Mouse (Mus musculus): ENCODE measurements at regions not wholly inside any gene's neighbourhood (a gene's known extent, or its start where the extent isn't known, plus 50 kb on each side); places are given as distances from the start of the nearest gene placed in this dataset.
"Not testable (repeated sequence)": the region's sequence is repeated elsewhere in the genome, so short reads cannot be mapped to it uniquely, and the experiment has no call there.

DNA sequence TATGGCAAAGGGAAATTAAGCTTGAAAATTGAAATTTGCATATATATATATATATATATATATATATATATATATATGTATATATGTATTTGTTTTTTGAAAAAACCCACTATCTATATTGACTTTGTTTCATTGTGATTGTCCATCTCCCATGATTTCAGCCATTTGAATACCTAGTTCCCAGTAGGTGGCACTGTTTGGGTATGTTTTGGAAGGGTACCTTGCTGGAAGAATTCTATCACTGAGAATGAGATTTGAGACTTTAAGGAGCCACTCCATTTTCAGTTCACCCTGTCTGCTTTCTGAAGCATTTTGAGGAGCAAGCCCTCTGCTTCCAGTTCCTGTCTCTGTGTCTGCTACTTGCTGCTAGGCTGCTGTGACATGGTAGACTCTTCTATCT is 72.8 kb upstream of the Ugt8a start:
- DNase-seq, result no peak

DNA sequence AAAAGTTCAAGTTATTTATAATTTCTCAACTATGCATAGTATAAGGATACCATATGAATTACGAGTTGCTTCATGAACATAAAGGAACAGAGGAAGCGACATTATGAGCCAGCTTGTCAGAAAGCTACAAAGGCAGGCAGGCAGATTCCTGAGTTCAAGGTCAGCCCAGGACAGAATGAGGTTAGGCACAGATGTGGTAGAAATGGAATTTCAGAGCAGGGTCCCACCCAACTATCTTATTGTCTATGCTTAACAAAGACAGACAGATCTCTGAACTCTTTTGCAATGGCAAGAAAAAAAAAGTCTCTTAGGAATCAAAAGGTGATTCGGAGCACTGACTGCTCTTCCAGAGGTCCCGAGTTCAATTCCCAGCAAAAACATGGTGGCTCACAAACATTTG is 77.7 kb upstream of the Ugt8a start:
- no peak for DNase-seq

GRCm38 (mm10) chr3:126044327-126044726 is 105.9 kb upstream of the Ugt8a start:
- DNase-seq, result peak in 1 of 2 experiments; percentile 25

- no peak for DNase-seq
These were observed 106.4 kb upstream of the Ugt8a start for GRCm38 (mm10) chr3:126044861-126045260.

DNA sequence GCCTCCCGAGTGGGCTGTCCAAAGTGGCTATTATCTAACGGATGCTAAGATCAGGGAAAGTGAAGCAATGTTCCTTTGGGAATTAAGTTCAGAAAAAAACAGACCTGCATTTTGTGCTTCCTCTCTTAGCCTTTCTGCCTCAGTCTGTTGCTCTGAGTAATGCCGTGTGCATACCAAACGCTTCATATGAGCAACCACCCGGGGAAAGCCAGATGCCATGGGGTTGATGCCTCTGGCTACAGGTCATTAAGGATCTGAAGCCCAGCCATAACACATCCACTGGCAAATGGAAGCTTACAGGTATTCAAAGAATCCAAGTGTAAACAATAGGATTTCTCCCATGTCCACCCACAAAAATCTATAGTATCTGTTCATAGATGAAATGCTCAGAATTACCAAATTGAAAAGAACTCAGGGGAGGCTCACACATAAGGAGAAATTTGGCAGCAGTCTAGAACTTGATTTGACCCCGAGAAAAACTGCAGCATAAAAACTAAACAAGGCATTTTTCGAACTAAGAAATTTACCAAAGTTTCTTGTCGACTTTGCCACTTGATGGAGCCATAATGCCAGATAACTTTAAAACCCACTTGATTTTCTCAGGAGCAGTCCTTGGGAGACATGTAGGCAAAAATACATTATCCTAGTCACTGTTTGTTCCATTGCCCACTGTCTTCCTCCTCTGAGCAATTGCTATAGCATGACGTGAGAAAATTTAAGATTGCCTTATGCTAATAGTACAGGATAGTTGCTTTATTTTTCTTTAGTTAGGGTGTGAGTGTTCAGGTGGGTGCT is 107.8 kb upstream of the Ugt8a start:
- no peak for DNase-seq

DNA sequence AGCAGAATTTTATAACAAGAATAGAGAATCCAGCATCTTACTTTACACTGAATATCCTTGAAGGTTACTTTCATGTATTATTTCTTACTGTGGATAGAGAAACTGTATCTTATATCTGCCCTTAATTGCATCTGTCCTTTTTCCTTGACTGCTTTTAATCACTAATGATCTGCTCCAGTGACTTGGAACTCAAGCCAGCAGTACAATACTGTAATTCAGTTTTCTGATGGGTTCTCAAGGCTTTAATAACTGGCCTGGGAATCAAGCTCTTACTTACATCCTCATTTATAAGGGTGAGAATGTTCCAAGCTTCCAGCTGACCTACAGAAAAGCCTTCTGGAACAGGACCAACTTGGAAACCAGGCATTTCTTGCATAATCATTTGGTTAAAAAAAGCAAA is 120.2 kb upstream of the Ugt8a start:
- DNase-seq, result no peak

DNA sequence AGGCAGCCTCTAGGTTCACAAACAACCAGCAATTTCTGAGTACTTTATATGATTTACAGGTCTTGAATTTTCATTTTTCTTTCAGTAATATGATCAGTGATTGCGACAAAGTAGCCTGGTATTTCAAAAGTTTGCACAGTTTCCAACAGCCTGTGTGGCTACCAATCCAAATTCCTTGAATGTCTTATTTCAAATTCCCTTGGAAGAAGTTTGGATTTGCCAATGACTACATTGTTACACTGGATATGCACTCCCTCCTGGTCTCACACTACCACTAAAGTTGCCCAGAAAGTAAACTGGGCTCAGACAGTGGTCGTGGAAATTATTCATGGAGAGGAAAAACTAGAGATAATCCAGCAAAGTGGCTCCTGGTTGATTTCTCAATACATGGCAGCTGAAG is 166.7 kb upstream of the Ugt8a start:
- no peak for DNase-seq

- DNase-seq, result no peak
These were observed 171.0 kb upstream of the Ugt8a start for GRCm38 (mm10) chr3:126109371-126109770.

GRCm38 (mm10) chr3:126117849-126118248 is 179.4 kb upstream of the Ugt8a start:
- no peak for DNase-seq

DNA sequence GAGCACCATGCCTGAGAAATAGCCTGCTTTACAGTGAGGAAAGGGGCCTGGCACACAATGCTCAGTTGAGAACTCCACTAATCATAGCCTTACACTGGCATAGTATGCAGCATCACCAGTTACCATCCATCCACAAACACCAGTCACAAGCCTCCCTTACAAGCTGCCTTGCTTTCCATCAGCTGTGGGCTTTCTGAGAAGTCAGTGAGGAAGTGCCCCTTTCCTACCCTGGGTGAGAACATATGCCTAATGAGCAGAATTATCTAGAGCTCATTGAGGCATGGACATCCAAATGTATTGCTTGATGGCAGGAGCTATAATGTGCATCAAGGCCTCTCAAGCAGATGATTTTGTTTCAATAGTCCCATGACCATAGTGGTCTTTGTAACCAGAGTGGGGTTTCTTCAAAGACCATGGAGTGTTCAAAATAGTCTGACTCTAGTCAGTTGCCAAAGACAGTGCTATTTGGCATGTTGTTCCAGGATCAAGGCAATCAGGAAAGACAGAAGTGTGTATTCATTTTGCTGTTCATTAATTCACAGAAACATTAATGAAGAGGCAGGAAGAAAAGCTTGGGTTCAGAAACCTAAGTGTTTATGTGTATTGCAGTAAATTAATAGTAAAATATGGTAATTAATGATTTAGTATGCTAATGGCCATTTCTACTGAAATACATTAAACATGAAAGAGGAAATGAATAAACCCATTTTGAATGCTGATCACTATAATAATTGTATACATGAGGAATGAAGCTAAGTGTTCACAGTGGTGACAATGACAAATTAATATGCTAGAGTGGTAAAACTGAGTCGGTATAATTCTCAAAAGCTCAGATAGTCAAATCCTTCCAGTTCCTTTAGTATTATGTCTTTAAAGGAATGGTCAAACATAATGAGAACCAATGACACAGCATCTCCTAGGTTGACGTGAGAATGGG is 184.2 kb upstream of the Ugt8a start:
- DNase-seq, result no peak

GRCm38 (mm10) chr3:126166542-126166941 is 196.9 kb upstream of the Arsj start:
- no peak for DNase-seq

DNA sequence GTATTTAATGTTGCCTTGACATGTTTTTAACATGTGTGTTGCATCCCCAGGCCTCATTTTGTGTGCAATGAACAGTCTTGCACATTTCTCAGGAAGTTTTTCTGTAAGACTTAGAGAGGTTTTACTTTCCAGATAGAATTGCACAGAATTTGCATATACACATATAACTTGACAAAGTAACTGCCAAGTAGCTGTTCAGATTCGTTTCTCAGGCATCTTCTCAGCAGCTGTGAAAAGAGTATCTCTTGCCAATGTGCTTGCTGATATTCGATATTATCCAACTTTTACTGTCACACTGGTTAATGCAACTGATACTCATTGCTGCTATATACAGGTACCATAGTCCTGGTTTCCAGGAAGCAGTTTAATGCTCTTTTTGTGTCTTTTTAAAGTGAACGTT is 154.5 kb upstream of the Arsj start:
- DNase-seq, result no peak

DNA sequence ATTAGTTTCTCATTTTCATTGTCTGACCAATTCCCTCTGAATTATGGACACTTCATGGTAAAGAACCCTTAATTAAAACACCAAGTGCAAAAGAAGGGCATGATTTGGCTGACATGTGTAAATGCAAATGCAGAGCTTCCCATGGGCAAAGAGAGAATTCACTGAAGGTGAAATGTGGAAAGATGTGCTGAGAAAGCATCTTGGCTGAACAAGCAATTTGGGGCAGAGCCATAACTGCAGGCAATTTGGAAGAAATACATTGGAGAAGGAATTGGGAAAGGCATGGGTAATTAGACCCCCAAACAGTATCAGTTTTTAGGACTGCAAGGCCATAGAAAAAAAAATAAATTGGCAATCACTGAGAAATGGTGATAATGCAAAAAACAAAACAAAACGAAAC is 153.3 kb upstream of the Arsj start:
- no peak for DNase-seq

DNA sequence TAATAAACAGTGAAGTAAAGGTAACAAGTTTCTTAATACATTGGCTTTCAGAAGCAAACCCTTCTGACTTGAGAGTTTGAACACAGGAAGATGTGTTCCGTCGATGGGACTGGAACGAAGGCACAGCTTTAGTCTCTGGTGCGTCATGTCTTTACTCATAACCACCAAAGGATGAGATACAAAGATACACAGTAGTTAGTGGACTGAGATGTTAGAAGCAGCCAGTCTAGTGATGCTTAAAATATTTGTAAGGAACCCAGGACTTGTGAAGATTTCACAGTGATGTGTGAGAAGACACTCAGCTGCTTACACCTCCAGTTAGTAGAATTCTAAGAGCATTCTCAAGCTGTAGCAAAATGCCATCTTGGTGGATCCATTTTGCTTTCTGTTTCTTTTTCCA is 135.9 kb upstream of the Arsj start:
- no peak for DNase-seq

- DNase-seq, result no peak
These were observed 117.7 kb upstream of the Arsj start for GRCm38 (mm10) chr3:126245834-126246233.

- no peak for DNase-seq
These were observed 102.2 kb upstream of the Arsj start for GRCm38 (mm10) chr3:126261270-126261669.

- not testable (repeated sequence) for DNase-seq
These were observed 91.5 kb upstream of the Arsj start for GRCm38 (mm10) chr3:126272027-126272426.

DNA sequence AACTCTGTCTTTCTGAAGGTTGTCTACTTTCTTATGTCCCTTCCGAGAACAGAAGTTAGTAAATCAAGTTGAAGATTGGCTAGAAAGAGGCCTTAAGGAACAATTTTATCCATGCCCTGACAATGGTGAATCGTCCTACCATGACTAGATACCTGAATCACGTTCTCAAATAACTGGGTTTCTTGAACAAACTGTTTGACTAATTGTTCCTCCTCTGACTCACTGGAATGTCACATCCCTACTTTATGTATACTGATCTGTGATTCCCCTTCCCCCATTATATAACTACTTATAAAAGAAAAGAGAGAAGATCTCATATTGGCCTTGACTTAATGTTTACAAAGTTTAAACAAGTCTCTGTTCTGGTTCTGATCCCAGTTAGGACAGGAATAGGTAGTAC is 89.9 kb upstream of the Arsj start:
- DNase-seq, result no peak

- no peak for DNase-seq
These were observed 87.3 kb upstream of the Arsj start for GRCm38 (mm10) chr3:126276008-126276700.

- no peak for DNase-seq
These were observed 79.0 kb upstream of the Arsj start for GRCm38 (mm10) chr3:126284294-126285090.

DNA sequence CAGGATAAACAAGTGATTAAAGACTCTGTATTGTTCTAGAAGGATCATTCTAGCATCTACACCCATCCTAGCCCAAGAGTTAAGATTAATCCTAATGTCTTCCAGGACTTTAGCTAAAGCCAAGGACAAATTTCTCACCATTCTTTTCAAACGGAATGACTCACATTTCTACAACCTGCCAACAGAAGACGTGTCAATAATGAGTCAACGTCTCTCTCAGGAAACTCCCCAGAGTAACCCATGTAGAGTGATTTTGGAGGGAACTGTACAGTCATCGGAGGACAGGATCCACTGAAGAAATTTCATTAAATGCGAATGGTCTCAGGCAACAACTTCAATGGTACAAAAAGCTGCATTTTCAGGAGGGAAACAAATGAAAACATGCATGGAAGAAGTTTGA is 71.2 kb upstream of the Arsj start:
- no peak for DNase-seq

- no peak for DNase-seq
These were observed 70.7 kb upstream of the Arsj start for GRCm38 (mm10) chr3:126292830-126293229.

- no peak for DNase-seq
These were observed 69.8 kb upstream of the Arsj start for GRCm38 (mm10) chr3:126293645-126294044.
